Mouse (Mus musculus) gastrocnemius, postnatal 25 days (tissue): ENCODE results near the gene Dync2li1. TPM values are rescaled to one million over a fixed set of nuclear protein-coding genes. Genes with fewer than 3 reads are reported as not detected.

Source experiments
- DNase-seq: peaks from one replicate; pipeline ENCODE4 v3.0.0; 2022
- total RNA-seq, 2 experiments: library from RNA; stranded (reverse); gene quantifications; 1 replicate in 1 of 2; 2 replicates in 1 of 2; pipeline ENCODE4 v1.2.3; 2021

Gene Dync2li1
- total RNA-seq, 2 experiments from 2014 or later: 3.1 to 3.6 TPM

DNA sequence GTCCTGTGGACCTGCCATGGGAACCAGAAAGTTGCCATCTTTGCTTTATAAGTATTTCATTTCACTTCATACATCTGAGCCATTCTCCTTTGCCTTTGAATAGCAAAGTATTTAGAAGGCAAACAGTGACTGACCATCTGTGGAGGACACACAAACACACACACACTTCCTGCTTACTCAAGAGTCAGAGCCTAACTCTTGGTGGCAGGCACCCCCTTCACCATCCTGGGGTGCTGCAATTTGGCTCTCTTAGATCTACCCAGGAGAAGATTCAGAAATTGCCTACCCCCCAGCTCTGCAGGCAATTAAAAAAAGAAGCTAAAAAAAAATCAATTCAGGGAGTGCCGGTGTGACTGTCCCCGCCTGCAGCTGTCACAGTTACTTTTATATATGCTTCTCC is 20.2 kb downstream of the Dync2li1 start:
- no peak for DNase-seq

DNA sequence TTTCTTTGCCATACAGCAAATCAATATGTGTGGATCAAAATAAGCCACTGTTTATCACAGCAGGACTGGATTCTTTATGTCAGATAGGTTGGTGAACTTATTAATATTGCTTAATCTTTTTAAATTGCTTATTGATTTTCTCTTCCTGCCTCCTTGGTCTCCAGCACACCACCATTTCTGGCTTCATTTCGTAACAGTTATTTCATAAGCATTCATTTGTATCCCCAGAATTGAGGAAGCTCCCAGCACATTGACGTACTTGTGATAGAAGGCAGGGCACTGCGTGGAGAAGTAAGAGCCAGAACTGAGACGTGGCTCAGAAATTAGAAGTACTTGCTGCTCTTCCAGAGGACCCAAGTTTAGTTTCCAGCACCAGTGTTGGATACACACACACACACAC is 21.3 kb downstream of the Dync2li1 start:
- DNase-seq: no peak

DNA sequence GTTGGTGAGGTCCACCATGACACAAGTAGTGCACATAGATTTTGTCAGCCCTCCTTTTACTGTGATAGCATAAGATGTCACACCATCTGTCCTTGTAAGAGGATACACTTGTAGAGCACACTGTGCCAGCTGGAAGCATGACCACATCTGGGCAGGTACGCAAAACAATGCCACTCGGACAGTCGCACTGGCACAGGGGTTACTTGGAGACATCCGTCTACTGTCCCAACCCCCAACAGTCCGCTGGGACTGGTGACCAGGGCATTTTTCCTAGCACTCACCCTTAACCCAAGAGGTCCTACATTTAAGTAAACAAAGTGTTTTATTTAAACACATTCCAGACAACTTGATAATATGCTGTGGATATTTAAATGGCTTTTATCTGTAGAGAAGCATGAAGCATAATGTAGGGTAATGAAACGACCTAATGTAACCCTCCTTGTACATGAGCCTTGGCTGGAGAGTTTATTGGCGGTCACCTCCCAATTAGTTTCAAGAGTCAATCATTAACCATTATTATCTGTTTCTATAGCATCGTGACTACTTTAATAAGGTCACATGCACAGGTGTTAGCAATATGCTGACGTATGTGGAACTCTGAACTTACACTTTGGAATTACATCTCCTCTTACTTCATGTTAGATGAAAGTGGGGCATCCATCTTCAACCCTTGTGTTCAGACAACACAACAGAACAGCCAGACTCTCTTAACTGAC is 24.2 kb downstream of the Dync2li1 start:
- no peak for DNase-seq

DNA sequence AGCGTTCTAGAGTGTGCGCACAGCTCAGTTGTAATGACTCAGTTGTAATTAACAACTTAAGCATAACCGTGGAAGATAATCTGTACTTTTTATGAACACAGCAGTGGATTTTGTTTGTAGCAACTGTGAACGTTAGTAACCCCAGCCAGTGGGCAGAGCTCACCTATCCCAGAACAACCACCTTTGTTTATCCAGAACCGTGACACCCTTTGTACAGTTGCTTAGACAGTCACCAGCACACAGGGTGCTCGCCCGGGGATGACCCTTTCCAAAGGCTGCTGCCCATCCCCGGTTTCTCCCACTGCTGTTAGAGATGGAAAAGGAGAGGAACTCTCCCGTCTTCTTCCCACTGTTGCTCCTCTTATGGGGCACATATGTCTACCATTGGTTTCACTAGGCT is 27.2 kb downstream of the Dync2li1 start:
- no peak for DNase-seq

DNA sequence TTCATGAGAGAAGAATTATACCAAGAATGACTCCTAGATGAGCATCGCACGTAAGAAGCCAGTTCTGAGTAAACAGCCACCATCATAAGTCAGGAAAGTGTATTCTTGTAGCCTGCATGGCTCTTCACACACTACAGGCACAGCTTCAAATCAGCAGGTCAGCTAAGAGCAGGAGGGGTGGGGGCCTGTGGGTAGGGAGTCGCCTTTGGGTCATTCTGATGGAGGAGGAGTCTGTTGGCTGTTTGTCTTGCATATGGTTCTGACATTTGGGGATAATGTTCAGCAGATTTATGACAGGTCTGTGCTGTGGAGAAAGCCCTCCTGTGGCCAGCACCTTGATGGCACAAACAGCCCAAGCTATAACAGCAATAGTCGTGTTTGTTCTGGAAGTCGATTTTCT is 29.9 kb downstream of the Dync2li1 start:
- DNase-seq: no peak

DNA sequence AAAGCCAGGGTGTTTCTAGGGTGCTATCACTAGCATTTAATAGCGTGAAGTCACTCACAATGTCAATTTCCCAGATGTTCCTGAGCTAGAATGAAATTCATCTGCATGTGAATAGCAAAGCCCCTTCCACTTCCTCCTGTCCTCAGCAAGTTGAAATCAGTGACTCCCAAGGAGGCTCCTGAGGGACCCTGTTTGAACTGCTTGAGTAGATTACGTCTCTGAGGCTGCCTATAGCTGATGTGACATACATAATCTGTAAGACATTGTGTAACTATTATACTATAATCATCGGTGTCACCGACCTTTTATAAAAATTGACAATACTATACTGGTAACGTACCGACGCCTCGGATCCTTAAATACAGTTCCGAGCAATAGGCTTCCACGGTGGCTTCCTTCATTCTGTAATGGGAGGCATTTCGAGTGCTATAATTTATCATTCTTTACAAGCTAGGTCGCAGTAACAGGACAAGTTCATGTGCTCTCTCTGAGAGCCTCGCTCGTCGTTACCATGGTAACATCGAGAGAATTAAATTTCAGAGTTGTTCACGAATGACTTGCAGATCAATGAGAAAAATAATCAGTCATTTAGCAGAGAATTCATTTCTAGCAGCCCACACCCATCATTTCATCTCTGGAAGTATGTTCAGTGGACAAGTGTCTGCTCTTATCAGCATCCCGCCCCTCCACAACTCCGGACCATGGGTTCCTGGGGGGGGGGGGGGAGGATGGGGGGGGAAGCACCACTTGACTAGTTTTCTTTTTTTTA is 30.5 kb downstream of the Dync2li1 start:
- no peak for DNase-seq

DNA sequence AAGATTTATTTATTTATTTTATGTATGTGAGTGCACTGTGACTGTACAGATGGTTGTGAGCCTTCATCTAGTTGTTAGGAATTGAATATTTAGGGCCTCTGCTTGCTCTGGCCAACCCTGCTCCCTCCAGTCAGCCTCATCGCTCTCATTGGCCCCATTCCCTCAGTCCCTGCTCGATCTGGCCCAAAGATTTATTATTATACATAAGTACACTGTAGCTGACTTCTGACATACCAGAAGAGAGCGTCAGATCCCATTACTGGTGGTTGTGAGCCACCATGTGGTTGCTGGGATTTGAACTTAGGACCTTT is 31.1 kb downstream of the Dync2li1 start:
- no peak for DNase-seq

DNA sequence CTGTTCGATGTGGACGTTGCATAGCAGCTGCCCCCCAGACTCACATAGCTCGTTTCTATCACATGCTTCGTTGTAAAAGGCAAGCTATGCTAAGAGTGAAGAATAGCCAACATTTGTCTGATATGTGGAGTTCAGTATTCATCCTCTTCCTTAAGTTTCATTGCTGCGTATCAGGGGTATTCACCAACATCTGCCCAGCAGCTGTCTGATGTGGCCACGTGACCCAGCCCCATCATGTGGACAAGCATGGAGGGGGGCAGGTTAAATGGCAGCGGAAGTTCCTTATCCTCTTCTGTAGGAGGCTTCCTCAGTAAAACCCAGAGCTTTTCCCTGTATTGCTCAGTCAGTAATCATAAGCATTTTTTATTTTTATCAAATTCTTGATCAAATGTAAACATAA is 31.5 kb downstream of the Dync2li1 start:
- no peak for DNase-seq

DNA sequence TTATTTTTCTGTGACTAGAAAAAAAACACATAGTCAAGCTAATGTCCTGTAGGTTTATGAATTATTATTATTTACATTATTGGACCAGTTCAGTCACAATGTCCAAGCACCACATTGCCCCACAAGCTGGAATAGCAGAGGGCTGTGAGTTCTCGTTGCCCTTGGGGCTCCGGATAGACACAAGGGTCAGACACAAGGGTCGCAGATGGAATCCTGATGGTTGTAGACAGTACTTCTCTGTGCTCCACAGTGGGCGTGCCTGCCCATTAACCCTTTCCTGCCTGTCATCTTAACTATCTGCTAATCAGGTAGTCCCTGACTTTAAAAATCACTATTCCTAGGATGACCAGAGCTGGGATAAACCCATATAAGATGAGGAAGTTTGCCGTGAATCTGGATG is 31.9 kb downstream of the Dync2li1 start:
- no peak for DNase-seq

DNA sequence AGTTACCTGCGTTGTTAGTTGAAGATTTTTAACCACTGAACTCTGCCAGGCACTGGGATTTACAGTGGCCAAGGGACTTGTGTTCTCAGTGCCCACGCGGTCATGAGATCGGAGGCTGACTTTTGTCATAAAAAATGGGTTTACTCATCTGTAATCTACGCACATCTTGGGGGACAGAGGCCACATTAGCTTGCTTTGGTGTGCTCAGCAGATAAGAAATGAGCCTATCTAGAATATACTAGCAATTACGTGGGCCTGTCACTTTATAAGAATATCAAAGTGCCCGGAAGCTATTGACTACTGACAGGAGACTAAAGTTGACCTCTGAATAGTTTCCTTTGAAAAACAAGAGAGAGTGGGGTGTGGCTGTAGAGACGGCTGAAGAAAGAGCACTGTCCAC is 32.7 kb downstream of the Dync2li1 start:
- no peak for DNase-seq

DNA sequence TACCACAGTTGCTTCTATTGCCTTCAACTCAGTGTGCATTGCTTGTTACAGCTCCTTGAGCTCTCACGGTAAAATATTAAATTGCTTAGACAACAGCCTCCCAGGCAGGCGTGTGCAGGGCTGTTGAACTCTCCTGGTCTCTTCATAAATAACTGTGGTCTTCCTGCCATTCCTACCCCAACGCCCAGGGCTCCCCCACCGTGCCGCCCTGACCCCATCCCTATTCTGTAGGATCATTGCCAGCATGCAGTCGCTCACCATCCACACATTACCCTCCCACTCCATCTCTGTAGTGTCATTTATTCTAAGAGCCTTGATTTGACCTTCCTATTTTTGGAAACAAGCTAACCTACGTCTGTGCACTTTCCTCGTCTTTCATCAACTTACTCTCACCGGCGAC is 38.8 kb downstream of the Dync2li1 start:
- DNase-seq: no peak

DNA sequence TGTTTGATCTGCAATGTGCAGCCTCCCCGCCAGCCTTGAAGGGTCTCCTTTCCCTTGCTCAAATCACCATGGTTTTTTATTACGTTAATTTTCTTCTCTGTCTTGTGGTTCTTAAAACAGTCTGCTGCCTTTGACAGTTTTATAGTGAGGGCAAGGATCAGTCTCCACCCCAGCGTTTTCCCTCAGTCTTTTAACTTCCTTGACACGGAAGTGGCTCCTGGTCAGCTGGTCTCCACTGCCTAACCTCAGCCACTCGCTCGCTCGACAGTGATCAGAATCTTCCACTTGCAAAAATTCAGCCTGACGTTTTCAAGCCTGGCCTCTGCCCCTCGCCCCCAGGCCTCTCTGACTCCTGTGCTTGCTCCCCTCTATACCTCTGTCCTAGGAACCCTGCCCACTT is 39.4 kb downstream of the Dync2li1 start:
- no peak for DNase-seq

DNA sequence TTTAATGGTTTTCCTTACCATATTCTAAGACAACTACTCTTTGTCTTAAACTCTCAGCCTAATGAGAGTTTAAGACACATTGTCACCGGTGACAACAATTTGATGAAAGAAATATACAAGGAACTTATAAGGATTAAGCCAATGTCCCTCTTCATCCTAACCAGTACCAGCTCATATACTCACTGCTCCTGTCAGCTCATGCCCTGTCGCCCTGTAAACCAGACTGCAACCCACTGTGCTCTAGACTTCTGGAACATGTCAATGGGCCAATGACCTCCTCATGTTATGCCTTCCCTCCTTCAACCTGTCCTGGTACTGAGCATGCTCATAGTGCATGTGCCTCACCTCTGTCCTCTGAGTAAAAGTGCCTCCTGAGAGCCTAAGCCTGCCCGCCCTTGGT is 41.6 kb downstream of the Dync2li1 start:
- DNase-seq: no peak

DNA sequence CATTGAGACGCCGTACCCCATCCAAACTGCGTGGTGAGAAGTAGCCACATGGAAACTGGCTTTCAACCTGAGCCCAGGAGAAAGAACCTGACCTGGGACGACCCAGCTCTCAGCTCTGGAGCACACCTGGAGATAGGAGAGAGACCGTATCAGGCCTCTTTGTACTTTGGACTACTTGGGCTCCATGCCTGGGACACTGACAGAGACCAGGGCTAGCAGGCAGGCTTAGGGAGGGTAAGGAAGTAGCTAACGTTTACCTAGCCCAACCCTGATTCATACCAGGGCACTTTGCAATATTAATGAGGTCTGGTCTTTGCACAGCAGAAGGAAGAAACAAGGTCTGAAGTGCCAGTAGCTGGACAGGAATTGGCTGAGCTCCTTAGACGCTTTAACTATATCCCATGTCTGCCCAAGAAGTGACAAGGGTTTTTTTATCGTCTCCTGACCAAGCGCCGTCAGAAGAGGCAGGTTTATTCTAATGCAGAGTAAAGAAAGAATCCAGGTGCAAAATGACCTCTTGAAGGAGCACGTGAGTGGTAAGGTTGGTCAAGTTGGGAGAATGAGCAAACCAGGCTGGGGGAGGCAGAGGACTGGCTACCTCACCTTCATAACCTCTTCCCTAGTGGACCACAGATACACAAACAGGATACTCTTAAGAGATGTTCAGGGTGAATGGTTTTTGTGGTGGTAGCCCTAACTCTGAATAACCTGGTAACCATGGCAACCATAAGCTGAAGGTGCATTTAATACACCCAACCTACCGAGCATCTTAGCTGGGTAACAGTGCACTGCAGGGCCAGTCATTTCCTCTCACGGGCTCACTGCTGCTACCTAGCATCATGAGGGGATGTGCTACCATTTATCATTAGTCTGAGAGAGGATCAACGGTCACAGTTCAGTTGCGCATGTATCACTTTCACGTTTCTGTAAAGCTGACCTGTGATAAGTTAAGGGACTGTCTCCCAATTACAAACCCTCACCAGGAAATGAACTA is 46.4 kb downstream of the Dync2li1 start:
- no peak for DNase-seq

DNA sequence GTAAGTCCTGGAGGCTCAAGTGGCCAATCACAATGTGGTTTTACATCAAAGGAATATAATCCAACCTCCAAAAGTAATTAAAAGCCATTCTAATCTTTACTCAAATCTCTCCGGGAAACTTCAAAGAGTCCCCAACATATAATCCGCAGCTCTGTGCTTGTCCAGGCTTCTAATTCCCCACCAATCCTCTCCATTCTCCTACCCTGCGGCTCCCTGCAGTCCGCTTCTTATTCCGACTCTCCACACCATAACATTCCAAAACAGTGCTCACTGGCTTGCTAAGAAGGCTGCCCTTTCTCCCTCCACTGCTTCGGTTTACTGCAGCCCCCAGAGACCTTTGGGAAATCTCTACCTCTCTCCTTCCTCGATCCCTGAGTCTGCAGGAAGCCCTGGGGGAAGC is 47.8 kb downstream of the Dync2li1 start:
- no peak for DNase-seq

DNA sequence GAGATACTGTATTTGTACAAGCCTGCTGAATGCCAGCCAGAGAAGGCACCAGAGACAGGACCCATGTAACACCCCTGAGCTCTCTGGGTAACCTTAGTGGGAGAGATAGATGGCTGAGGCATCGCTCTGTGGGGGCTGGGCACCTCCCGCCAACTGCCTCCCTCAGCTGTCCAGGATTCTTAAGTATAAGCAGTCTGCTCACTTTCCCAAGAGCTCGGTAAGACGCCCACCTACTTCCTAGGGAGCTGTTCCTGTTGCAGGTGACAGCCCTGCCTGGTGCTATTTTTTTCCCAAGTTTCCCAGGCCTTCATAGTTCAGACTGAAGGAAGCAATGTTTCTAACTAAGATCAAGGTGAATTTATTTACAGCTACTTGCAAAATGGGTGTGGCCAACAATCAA is 48.9 kb downstream of the Dync2li1 start:
- no peak for DNase-seq

DNA sequence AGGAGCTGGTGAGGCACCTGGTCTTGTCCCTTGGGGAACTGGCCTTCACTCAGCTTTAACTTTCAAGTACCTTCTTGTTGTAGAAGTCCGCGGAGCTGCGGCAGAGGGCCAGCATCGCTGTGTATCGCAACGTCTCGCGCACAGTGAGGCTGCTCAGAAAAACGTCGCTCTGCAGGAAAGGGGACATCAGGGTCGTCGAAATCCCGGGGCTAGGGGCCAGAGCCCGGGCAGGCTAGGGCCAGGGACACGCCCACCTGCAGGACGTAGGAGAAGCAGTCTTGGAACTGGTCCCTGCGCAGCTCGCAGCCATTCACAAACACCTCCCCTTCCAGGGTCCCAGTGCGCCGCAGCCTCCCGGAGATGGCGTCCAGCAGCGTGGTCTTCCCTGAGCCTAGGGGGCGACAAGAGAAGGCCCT is 49.7 kb downstream of the Dync2li1 start, which contains the start of gene Abcg8:
TSS of gene Abcg8 (plus strand) at position 352 of the 416 bp plus-strand sequence.
- no peak for DNase-seq

DNA sequence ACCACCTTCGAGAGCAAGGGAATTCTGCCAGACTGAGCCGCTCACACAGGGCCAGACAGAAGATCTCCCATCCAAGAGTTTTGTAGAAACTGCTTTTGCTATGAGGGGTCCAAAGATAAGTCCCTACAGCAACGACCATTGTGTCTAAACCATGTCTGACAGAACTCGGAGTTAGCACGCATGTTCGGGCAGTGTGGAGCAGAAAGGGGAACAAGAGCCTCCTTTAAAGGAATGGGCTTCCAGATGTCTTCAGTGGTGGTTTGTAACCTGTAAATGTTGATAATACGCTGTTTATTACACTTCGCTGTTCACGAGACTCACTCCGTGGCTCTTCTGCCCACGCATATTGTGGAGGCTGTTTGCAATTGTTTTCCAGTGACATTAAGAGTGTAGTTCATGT is 51.3 kb downstream of the Dync2li1 start:
- no peak for DNase-seq

DNA sequence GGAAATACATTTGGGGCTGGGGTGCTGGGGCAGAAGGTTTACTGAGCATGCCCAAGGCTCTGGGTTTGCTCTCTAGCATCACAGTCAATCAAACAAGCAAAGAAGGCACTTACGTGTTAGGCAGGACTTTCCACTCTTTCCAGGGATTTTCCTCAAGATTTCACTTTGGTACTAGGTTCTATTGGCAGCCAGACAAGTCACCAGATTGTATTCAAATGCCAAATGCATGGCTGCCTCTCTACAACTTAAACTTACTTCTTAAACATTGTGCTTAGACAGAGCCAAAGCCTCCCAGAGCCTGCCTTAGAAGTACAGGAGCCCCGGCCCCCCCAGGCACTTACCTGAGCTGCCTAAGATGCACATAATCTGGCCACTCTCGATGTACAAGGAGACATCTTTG is 55.4 kb downstream of the Dync2li1 start:
- no peak for DNase-seq

DNA sequence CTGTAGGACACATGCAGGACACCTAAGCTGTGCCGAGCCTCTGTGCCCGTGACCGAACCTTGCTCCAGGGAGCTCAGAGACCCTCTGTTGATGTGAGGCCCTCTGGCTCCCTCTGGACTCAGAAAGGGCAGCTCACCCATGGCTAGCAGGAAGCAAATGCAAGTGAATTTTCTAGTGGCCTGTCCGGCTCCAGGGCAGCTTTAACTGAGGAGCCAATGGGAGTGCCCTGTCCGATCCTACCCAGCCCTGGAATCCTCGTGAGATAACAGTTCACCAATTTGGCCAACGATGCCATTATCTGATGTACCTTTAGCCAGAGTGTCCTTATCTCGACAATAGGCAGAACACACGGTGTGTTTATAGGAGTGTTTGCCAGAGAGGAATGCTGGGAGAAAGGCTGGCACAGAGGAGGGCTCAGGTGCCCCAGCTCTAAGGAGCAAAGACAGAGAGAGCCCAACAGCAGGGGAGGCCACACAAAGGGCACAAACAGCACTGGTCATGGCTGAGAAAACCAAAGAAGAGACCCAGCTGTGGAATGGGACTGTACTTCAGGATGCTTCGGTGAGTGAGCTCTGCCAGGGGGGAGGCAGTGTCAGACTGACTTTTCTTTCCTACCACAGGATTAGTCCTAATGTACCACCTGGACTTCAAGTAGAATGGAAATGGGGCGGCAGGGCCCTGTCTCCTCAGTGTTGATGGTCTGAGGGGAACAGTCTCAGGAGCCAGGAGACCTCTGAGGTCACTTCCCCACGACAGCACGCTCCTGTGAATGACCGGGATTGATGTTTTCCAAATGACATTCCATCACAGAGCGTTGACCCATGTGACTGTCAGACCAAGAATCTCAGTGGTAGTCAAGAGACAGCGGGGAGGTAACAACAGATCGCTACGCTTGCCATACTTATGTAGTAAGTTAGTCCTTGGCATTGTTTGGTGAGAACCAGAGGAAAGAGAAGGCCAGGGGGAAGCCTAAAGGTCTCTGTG is 56.7 kb downstream of the Dync2li1 start, which contains the start of gene Abcg5:
TSS of gene Abcg5 (minus strand) at position 278 of the 984 bp plus-strand sequence.
- no peak for DNase-seq

DNA sequence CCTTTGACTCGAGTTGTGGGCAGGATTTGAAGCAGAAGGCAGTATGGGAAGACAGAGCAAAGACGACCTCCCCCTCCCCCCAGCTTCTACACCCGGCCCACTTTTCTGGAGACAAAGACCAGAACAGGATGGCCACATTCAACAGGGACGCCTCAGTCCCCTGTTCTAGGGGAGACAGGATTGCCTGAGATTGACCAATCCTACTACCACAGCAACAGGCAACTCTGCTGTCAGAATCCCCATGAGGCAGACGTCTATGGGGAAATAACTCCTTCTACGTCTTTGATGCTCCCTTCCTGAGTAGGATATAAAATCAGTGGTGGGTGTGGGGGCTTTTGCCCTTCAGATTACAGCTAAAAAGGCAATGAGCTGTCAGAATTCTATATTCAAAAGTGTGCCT is 58.0 kb downstream of the Dync2li1 start:
- DNase-seq: no peak
